Mouse (Mus musculus): ENCODE data around the gene Rims1.
A peak's percentile ranks its signal among the peaks of the same experiment; 100 is the strongest.

Rims1 gene

GRCm38 (mm10) chr1:22805726-22806625 is at the start of gene Rims1:
Rims1 (minus strand) TSS chr1:22805994.
- DNase-seq (ENCODE audit: low spot score in 2 of 2), result peak; percentile 61 to 69

- peak; percentile 32 to 47 for DNase-seq (ENCODE audit: low spot score in 2 of 2)
Observed at GRCm38 (mm10) chr1:22806626-22807096, 867 bp upstream of the Rims1 start.

DNA sequence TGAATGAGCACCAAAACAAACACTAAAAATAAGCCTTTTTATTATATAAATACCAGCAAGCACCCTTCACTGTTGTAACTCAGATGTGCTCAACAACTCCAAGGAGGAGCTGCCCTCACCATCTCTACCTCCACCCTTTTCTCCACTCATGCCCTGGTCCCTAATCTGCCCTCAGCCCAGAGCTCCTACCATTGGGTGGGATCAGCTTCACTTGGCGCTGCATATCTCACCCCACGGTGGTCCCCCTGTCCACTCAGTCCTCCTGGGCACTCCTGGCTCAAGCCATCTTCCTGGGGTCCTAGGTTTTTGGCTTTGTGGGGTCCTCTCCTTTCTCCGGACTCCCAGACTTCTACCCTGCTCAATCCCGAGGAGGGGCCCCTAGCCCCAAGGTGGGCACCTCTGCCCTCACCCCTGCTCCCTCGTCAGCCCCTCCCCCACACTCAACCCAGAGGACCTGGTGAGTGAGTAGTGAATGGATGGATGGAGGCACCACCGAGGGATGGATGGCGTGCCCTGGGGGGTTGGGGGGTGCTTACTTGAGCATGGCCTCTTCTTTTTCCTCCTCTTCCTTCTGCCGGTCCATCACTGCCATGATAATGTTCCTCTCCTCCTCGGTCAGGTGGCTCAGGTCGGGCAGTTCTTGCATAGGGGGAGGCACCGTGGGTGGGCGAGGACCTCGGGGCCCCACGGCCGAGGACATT is 619 bp downstream of the Rims1 start:
- no peak for DNase-seq (ENCODE audit: low spot score in 2 of 2)

- DNase-seq (ENCODE audit: low spot score in 2 of 2), result no peak
Observed at GRCm38 (mm10) chr1:22804148-22804885, 1.5 kb downstream of the Rims1 start.

DNA sequence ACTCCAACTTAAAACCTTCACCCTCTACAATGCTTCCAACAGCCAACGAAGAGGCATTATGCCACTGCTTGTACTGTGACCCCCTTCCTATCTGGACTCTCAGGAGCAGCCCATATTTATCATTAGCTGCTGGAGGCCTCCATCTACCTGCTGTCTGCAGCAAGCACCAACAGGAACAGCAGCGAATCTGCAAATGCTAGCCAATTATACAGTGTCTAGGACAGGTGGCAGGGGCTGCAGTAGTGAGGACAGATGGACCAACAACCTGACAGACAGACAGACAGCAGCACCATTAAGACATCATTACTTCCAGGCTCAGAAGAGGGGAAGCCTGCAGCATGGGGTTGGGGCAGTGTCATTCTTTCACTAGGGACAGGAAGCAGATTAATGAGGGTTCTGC is 2.3 kb downstream of the Rims1 start:
- DNase-seq (ENCODE audit: low spot score in 2 of 2), result no peak

- no peak for DNase-seq (ENCODE audit: low spot score in 2 of 2)
Observed at GRCm38 (mm10) chr1:22800276-22800675, 5.5 kb downstream of the Rims1 start.

GRCm38 (mm10) chr1:22797091-22797490 is 8.7 kb downstream of the Rims1 start:
- no peak for DNase-seq (ENCODE audit: low spot score in 2 of 2)

- DNase-seq (ENCODE audit: low spot score in 2 of 2), result no peak
Observed at GRCm38 (mm10) chr1:22789391-22789909, 16.3 kb downstream of the Rims1 start.

- DNase-seq (ENCODE audit: low spot score in 2 of 2), result no peak
Observed at GRCm38 (mm10) chr1:22787616-22788015, 18.2 kb downstream of the Rims1 start.

DNA sequence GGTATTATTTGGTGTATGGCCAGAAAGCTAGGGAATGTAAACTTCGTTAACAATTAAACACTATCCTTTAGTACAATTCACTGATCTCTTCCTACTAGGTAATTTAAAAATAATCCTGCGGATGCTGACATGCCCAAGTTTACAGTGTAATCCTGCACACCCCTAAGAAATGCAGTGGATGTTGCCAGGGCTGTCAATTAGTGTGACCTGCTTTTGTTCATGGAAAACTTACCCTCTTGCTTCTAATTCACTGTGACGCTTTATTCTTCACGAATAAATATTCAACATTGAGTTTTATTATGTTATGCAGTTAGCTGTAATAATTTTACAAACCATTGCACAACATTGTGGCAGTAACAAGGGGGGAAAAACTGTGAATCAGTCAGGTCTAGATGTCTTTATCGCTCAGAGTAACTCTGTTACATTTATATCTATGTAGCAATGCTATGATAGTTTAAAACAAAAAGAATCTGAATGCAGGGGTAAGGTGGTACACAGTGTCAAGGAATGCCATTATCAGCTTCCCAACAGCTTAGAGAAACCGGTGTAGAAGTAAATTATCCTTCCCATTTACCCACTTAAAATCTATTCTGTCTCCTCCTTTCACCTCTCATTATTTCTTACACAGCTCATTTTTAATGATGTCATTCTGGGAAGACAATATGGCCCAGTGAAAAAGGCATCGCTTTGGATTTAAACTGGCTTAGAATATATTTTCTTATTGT is 35.1 kb downstream of the Rims1 start:
- no peak for DNase-seq (ENCODE audit: low spot score in 2 of 2)

DNA sequence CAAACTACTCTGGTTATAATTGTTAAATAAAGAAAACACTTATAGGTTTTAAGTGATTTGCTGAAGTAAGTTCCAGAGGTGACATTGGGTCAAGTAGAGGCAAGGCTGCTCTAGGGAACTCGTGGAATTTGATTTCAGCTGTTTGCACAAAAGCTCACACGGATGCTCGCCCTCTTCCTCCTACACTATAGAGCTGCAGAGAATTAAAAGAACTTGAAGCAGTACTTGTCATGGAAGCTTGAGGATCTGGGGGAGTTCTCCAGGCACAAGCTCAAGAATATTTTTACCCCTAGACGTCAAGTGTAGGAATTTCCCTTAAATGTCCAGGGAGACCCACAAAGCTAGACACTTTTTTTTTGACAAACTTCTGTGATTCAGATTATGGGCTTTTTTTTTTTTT is 42.4 kb downstream of the Rims1 start:
- DNase-seq (ENCODE audit: low spot score in 2 of 2), result peak; percentile 28 to 38

GRCm38 (mm10) chr1:22762780-22763179 is 43.0 kb downstream of the Rims1 start:
- DNase-seq (ENCODE audit: low spot score in 2 of 2), result no peak

- DNase-seq (ENCODE audit: low spot score in 2 of 2), result no peak
Observed at GRCm38 (mm10) chr1:22750536-22750935, 55.3 kb downstream of the Rims1 start.

DNA sequence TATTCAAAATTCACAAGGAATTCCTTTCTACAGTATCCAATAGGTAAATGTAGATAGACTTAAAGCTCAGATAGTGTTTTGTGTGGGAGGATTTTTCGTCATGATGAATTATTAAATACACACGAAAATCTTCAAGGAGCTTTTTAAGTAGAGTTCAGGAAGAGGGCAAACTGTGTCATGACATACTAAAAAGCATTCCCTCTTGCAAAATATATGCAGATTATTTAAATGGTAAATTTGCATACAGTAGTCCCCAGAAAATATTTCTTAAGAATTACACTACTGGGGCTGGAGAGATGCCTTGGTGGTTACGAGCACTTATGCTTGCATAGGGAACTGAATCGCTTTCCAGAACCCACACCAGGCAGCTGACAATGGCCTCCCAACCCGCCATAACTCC is 61.1 kb downstream of the Rims1 start:
- DNase-seq (ENCODE audit: low spot score in 2 of 2), result no peak

- no peak for DNase-seq (ENCODE audit: low spot score in 2 of 2)
Observed at GRCm38 (mm10) chr1:22737491-22737890, 68.3 kb downstream of the Rims1 start.

DNA sequence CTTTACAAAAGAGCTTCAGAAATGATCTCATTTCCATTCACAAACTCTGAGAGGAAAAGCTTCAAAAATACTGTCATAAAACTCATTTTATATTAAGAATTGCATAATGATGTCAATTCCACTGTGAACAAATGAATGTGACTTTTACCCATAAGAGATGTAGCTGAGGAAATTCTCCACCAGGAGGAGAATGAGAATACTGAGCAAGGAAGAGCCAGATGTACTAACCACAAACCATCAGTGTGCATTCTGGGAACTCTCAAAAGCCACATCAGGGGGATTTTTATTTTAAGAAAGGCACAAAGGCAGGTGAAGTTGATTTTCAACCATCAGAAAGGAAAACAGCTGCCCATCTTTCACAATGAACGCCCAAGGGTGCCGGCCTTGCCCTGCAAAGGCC is 71.4 kb downstream of the Rims1 start:
- no peak for DNase-seq (ENCODE audit: low spot score in 2 of 2)

- no peak for DNase-seq (ENCODE audit: low spot score in 2 of 2)
Observed at GRCm38 (mm10) chr1:22733281-22733680, 72.5 kb downstream of the Rims1 start.

DNA sequence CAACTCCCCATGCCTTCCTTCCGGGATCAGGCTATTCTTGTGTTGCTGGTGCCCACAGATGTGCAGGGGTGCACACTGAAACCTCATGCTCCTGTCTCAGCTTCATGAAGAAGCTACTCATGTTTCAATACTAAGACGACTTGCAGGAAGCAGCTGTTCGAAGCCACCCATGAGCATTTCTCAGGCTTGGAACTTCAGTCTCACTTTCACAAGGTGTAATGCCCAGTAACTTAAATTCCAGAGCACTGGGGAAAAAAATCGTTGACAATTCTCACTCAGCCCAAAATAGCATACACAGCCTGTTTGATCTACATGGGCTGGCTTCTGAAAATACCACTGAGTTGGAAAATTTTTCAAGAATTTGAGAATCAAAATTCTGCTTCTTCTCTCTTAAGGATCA is 77.6 kb downstream of the Rims1 start:
- DNase-seq (ENCODE audit: low spot score in 2 of 2), result no peak

- DNase-seq (ENCODE audit: low spot score in 2 of 2), result no peak
Observed at GRCm38 (mm10) chr1:22721706-22722105, 84.1 kb downstream of the Rims1 start.

- DNase-seq (ENCODE audit: low spot score in 2 of 2), result no peak
Observed at GRCm38 (mm10) chr1:22720714-22721113, 85.1 kb downstream of the Rims1 start.

- no peak for DNase-seq (ENCODE audit: low spot score in 2 of 2)
Observed at GRCm38 (mm10) chr1:22709461-22709860, 96.3 kb downstream of the Rims1 start.
